Mouse (Mus musculus): ENCODE results near the gene Adamts18.

- TF ChIP-seq GATA1 (IDR thresholded peaks at IDR 0.05; ENCODE audit: borderline replicate concordance, low read length) (no peak), FLI1 (IDR thresholded peaks at IDR 0.05; ENCODE audit: low read length) (no peak)
These were observed 42.8 kb upstream of the Adamts18 start for GRCm38 (mm10) chr8:113891376-113891775.
